Mouse (Mus musculus) left cerebral cortex, postnatal 14 days (tissue): ENCODE data around the gene Nppc. TPM values are rescaled to one million over a fixed set of nuclear protein-coding genes. Genes with fewer than 3 reads are reported as not detected.
A peak's percentile ranks its signal among the peaks of the same experiment; 100 is the strongest.

Source experiments
- DNase-seq, 2 experiments: peaks; one replicate each; pipeline ENCODE4 v3.0.0; 2021 to 2022; ENCODE audit warnings: low spot score in 2 of 2, mixed read lengths in 1 of 2
- intact Hi-C: fragments of 180-260 bp; cut with DNase I; formaldehyde crosslinking; loops from one replicate; pipeline ENCODE4 v1.15.1; 2025
- total RNA-seq, 2 experiments: library from RNA; stranded (reverse); gene quantifications; 2 replicates each; pipeline ENCODE4 v1.2.3; 2021

Nppc gene
- total RNA-seq, 2 experiments from 2014 or later, result 12.5 to 15.0 TPM

- peak; percentile 62 to 75 for DNase-seq
- intact Hi-C loops, result loop anchor here (1.0 to 10.0 kb wide), 2 partner anchors 245 to 373 kb away; no protein-coding TSS in a partner anchor
These were observed 658 bp downstream of the Nppc start for GRCm38 (mm10) chr1:86669552-86670273.

GRCm38 (mm10) chr1:86665091-86665490, 5.3 kb downstream of the Nppc start:
- intact Hi-C loops, result no loop called here

GRCm38 (mm10) chr1:86657071-86657470, 13.3 kb downstream of the Nppc start:
- intact Hi-C loops, result no loop called here
- DNase-seq, result no peak

More at GRCm38 (mm10) chr1:86665091-86665490, 5.3 kb downstream of the Nppc start:
- no peak for DNase-seq

- DNase-seq, result no peak
- intact Hi-C loops, result loop anchor here (5.0 kb wide), 2 partner anchors 390 to 535 kb away; no protein-coding TSS in a partner anchor
These were observed 17.7 kb downstream of the Nppc start for GRCm38 (mm10) chr1:86652675-86653074.

GRCm38 (mm10) chr1:86650272-86650671, 20.1 kb downstream of the Nppc start:
- intact Hi-C loops, result loop anchor here (5.0 kb wide), 2 partner anchors 392 to 537 kb away; no protein-coding TSS in a partner anchor

GRCm38 (mm10) chr1:86647517-86647916, 22.9 kb downstream of the Nppc start:
- intact Hi-C loops, result no loop called here
- DNase-seq, result no peak

More at GRCm38 (mm10) chr1:86650272-86650671, 20.1 kb downstream of the Nppc start:
- DNase-seq, result peak; percentile 60 to 77

GRCm38 (mm10) chr1:86643101-86643809, 27.1 kb downstream of the Nppc start:
- intact Hi-C loops, result no loop called here
- no peak for DNase-seq

- peak in 1 of 2 experiments; percentile 58 for DNase-seq
- intact Hi-C loops, result no loop called here
These were observed 35.5 kb downstream of the Nppc start for GRCm38 (mm10) chr1:86634751-86635359.

GRCm38 (mm10) chr1:86633840-86634750, 36.3 kb downstream of the Nppc start:
- intact Hi-C loops, result no loop called here
- no peak for DNase-seq

- no peak for DNase-seq
- intact Hi-C loops, result no loop called here
These were observed 36.9 kb downstream of the Nppc start for GRCm38 (mm10) chr1:86633434-86633833.

- DNase-seq, result no peak
- intact Hi-C loops, result no loop called here
These were observed 37.5 kb downstream of the Nppc start for GRCm38 (mm10) chr1:86632732-86633380.

- DNase-seq, result no peak
- intact Hi-C loops, result no loop called here
These were observed 39.8 kb downstream of the Nppc start for GRCm38 (mm10) chr1:86630527-86630926.

- intact Hi-C loops, result no loop called here
- no peak for DNase-seq
These were observed 40.4 kb downstream of the Nppc start for GRCm38 (mm10) chr1:86629936-86630335.

GRCm38 (mm10) chr1:86628270-86628669, 42.1 kb downstream of the Nppc start:
- intact Hi-C loops, result no loop called here
- DNase-seq, result no peak

GRCm38 (mm10) chr1:86623001-86624000, 47.1 kb downstream of the Nppc start:
- intact Hi-C loops, result no loop called here
- no peak for DNase-seq

- no peak for DNase-seq
- intact Hi-C loops, result no loop called here
These were observed 48.1 kb downstream of the Nppc start for GRCm38 (mm10) chr1:86622296-86622695.

GRCm38 (mm10) chr1:86618454-86619125, 51.8 kb downstream of the Nppc start:
- intact Hi-C loops, result no loop called here
- DNase-seq, result peak; percentile 82 to 92
